Mouse (Mus musculus) lung, embryonic 14.5 days (tissue): Measurements from ENCODE around the gene Psmd13. TPM values are rescaled to one million over a fixed set of nuclear protein-coding genes. Genes with fewer than 3 reads are reported as not detected.
A peak's percentile ranks its signal among the peaks of the same experiment; 100 is the strongest.

Experiments used
- ATAC-seq: fragments of 200-750 bp; cut with Nextera tagmentation; 2 replicates; pipeline ENCODE4 v1.8.0; 2017; ENCODE audit warnings: mild to moderate bottlenecking, moderate TSS enrichment, moderate library complexity; ENCODE audit not compliant: insufficient read depth
- DNase-seq: peaks from one replicate; pipeline ENCODE4 v3.0.0-alpha.2; 2015
- H3K27ac ChIP-seq: fragments of 300-500 bp; sonication (generic); 2 replicates; pipeline ENCODE4 v1.5.1; 2014; ENCODE audit warnings: low read depth, mild to moderate bottlenecking, moderate library complexity
- H3K27me3 ChIP-seq: fragments of 300-500 bp; sonication (generic); 2 replicates; pipeline ENCODE4 v1.6.1; 2014; ENCODE audit warnings: low read length, control low read depth; ENCODE audit not compliant: insufficient read depth
- H3K36me3 ChIP-seq: fragments of 300-500 bp; sonication (generic); 2 replicates; pipeline ENCODE4 v1.6.1; 2014; ENCODE audit warnings: control low read depth; ENCODE audit not compliant: insufficient read depth
- H3K4me1 ChIP-seq: fragments of 300-500 bp; sonication (generic); 2 replicates; pipeline ENCODE4 v1.6.1; 2014; ENCODE audit warnings: antibody characterized with exemption, control low read depth; ENCODE audit not compliant: insufficient read depth
- H3K4me2 ChIP-seq: fragments of 300-500 bp; sonication (generic); 2 replicates; pipeline ENCODE4 v1.6.1; 2014; ENCODE audit warnings: mild to moderate bottlenecking
- H3K4me3 ChIP-seq: fragments of 300-500 bp; sonication (generic); 2 replicates; pipeline ENCODE4 v1.5.1; 2014; ENCODE audit warnings: low read depth, low read length
- H3K9ac ChIP-seq: fragments of 300-500 bp; sonication (generic); 2 replicates; pipeline ENCODE4 v1.6.1; 2014
- H3K9me3 ChIP-seq: fragments of 300-500 bp; sonication (generic); 2 replicates; pipeline ENCODE4 v1.6.1; 2016; ENCODE audit warnings: low read depth, low read length, control low read depth
- CTCF ChIP-seq: IDR thresholded peaks from 2 replicates; pipeline ENCODE4 v1.5.1; 2016; ENCODE audit warnings: antibody characterized with exemption, low read depth
- whole genome bisulfite sequencing: fragments of 180-500 bp; shearing (Covaris S2); extraction: QIAGEN DNeasy Blood & Tissue Kit; methylation state at CpG from one replicate; pipeline ENCODE4 v1.1.7; 2014; 5-methylcytosine and 5-hydroxymethylcytosine counted together
- polyA plus RNA-seq: library from polyadenylated mRNA; unstranded; fragments of >200 nt; fragmentation: Nextera tagmentation; extraction: Ambion mirVana; gene quantifications from 2 replicates; pipeline ENCODE4 v1.2.1, GENCODE M21; 2014

The Psmd13 gene
- polyA plus RNA-seq, 1 experiment from 2014 or later = 167 TPM

- ATAC-seq (no peak), DNase-seq (no peak)
- WGBS = 31% methylated on average over 19 of the region's 19 CpGs
- H3K4me1 ChIP-seq = no peaks in the 10 kb centered on the region
- H3K27ac ChIP-seq = no peak overlapping the region
- no peak for TF ChIP-seq CTCF
- H3K4me3 ChIP-seq = no peak overlapping the region
- H3K36me3 ChIP-seq = no peaks in the 10 kb centered on the region
- H3K9ac ChIP-seq = no peak overlapping the region
- H3K4me2 ChIP-seq = 0 out of 2 replicates have a peak overlapping the region, but pooled peaks have one; percentile 5
- peaks cover 7% of the 10 kb centered on the region; the same call in 1 of the 2 replicates for H3K27me3 ChIP-seq
- H3K9me3 ChIP-seq = no peaks in the 10 kb centered on the region
These were observed 40.7 kb upstream of the Psmd13 start for GRCm38 (mm10) chr7:140840750-140841735.

DNA sequence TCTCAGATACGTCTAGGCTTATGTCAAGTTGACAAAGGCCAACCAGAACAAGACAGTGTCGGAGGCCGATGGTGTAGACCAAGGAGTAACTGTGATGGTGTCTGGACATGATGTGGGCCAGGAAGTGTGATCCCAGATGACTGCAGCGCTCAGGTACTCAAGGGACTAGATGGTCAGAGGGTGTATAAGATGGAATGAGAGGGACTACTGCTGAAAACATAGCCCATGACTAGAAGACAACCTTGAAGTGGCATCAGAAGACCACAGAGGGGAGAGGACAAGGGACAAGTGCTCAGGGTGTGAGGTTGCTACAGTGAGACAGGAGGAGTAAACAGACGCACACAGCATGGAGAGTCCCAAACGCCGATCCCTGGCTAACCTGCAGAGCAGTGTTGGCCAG lies 38.0 kb upstream of the Psmd13 start:
- H3K9ac ChIP-seq = no peak overlapping the region
- no peaks in the 10 kb centered on the region for H3K9me3 ChIP-seq
- ATAC-seq = no peak
- H3K4me2 ChIP-seq = no peak overlapping the region
- peaks cover 7% of the 10 kb centered on the region; the same call in 1 of the 2 replicates for H3K27me3 ChIP-seq
- no peaks in the 10 kb centered on the region for H3K36me3 ChIP-seq
- no peaks in the 10 kb centered on the region for H3K4me1 ChIP-seq
- no peak overlapping the region for H3K4me3 ChIP-seq
- DNase-seq = no peak
- H3K27ac ChIP-seq = no peak overlapping the region
- TF ChIP-seq CTCF = no peak
- WGBS = 70% methylated on average over 7 of the region's 7 CpGs

GRCm38 (mm10) chr7:140844905-140845665 lies 36.7 kb upstream of the Psmd13 start, which contains the start of gene Scgb1c1:
Gene Scgb1c1, plus strand, starts transcription at chr7:140845547.
- no peak within 1 kb of the TSS for H3K27ac ChIP-seq
- H3K36me3 ChIP-seq = no peaks in the 10 kb centered on the region
- peak; percentile 91 for TF ChIP-seq CTCF
- H3K27me3 ChIP-seq = peaks cover 7% of the 10 kb centered on the region; the same call in 1 of the 2 replicates
- 23% methylated on average over 14 of the region's 14 CpGs for WGBS
- no peaks in the 10 kb centered on the region for H3K9me3 ChIP-seq
- H3K4me3 ChIP-seq = no peak within 1 kb of the TSS
- H3K4me1 ChIP-seq = no peaks in the 10 kb centered on the region
- peak; percentile 96 for DNase-seq
- peak; percentile 84 for ATAC-seq
- no peak within 1 kb of the TSS for H3K9ac ChIP-seq
- no peak within 1 kb of the TSS for H3K4me2 ChIP-seq

DNA sequence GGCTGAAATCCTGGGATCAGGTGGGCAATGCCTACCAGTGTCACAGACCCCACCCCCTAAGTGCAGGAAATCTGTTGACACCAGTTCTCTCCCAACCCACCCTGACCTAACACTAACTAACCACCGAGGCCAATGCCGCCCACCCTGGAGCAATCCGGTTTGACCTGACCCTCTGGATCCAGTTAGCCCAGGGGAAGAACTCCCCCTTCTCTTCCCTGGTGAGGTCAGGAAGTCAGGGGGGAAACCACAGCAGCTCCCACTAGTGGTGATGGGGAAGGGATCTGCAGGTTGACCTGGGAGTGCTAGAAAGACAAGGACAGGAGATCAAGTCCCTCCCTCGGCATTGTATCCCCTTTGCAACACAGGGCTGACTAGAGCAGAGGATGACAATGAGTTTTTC lies 36.1 kb upstream of the Psmd13 start:
- no peak for ATAC-seq
- peaks cover 7% of the 10 kb centered on the region; the same call in 1 of the 2 replicates for H3K27me3 ChIP-seq

DNA sequence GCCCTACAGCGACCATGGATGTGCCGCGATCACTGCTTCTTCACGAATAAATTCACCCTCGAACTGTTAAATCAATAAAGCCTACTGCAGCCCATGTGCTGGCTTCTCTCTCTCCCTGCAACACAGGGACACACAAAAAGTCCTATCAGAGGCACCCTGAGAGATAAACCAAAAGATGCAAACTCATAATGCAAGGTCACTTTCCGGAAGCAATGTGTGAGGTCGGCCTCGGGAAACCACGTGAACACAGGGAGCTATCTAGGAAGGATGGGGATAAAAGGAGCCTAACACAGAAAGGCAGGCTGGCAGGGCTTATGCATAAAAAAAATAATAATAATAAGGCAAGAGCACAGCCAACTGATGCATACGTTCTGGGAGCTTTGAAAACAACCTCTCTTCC lies 35.1 kb upstream of the Psmd13 start:
- H3K4me2 ChIP-seq = no peak overlapping the region
- no peak for TF ChIP-seq CTCF
- peaks cover 5% of the 10 kb centered on the region for H3K36me3 ChIP-seq
- H3K9ac ChIP-seq = no peak overlapping the region
- H3K9me3 ChIP-seq = no peaks in the 10 kb centered on the region
- WGBS = 76% methylated on average over 10 of the region's 10 CpGs
- H3K27ac ChIP-seq = no peak overlapping the region
- no peak for DNase-seq
- no peaks in the 10 kb centered on the region for H3K27me3 ChIP-seq
- no peak overlapping the region for H3K4me3 ChIP-seq
- no peak for ATAC-seq
- no peaks in the 10 kb centered on the region for H3K4me1 ChIP-seq

More for the DNA sequence above, 36.1 kb upstream of the Psmd13 start:
- peak; percentile 20; the same call in 1 of the 2 replicates for TF ChIP-seq CTCF
- no peak overlapping the region for H3K4me2 ChIP-seq
- no peak overlapping the region for H3K27ac ChIP-seq
- H3K9me3 ChIP-seq = no peaks in the 10 kb centered on the region
- 59% methylated on average over 4 of the region's 4 CpGs for WGBS
- no peak overlapping the region for H3K4me3 ChIP-seq
- no peaks in the 10 kb centered on the region for H3K36me3 ChIP-seq
- no peak for DNase-seq
- no peak overlapping the region for H3K9ac ChIP-seq
- H3K4me1 ChIP-seq = no peaks in the 10 kb centered on the region

DNA sequence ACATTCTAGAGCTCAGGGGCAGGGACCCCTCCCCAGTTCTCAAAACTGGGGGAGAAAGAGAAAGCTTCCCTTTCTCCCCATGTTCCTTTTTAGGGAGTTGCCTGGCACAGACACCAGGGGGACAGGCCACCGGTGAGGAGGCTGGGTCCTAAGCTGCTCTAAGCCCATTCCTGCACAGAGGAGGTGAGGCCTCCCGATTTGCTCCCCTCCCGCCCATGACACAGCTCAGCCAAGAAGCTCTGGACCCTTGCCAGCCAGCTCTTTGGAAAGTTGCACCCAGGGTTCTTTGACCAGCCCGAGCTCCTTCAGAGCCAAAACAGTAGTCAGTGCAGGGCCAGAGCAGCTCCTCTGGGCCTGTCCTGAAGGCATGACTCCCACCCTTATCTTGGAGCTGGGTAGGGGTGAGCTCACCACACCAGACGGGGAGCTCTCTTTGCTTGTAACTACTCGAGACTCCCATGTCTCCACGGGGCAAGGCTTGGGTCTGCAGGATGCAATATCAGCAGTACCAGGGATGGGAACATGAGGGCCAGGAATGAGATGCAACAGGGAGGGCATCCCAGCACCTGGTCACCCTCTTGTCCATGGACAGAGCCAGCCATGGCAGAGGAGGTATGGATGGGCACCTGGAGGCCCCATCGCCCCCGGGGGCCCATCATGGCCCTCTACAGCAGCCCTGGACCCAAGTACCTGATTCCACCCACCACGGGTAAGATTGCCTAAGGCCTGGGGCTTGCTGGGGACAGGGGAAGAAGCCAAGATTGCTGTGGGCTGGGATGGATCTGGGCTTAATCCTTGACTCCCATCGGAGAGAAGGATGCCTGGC lies 33.8 kb upstream of the Psmd13 start, which contains the start of gene Odf3:
Gene Odf3 (plus strand): TSS at position 51 of the 826 bp plus-strand sequence.
- peaks cover 18% of the 10 kb centered on the region for H3K36me3 ChIP-seq
- peak; percentile 16; the same call in 1 of the 2 replicates for TF ChIP-seq CTCF
- H3K4me1 ChIP-seq = no peaks in the 10 kb centered on the region
- H3K27ac ChIP-seq = no peak within 1 kb of the TSS
- H3K9ac ChIP-seq = no peak within 1 kb of the TSS
- H3K27me3 ChIP-seq = no peaks in the 10 kb centered on the region
- no peaks in the 10 kb centered on the region for H3K9me3 ChIP-seq
- H3K4me2 ChIP-seq = no peak within 1 kb of the TSS
- DNase-seq (peak; percentile 81), ATAC-seq (peak; percentile 9; the same call in 1 of the 2 replicates)
- WGBS = 50% methylated on average over 11 of the region's 11 CpGs
- H3K4me3 ChIP-seq = no peak within 1 kb of the TSS
